Comparison of ENCODE assay signal across 9 mouse cellular contexts in the genomic region with DNA sequence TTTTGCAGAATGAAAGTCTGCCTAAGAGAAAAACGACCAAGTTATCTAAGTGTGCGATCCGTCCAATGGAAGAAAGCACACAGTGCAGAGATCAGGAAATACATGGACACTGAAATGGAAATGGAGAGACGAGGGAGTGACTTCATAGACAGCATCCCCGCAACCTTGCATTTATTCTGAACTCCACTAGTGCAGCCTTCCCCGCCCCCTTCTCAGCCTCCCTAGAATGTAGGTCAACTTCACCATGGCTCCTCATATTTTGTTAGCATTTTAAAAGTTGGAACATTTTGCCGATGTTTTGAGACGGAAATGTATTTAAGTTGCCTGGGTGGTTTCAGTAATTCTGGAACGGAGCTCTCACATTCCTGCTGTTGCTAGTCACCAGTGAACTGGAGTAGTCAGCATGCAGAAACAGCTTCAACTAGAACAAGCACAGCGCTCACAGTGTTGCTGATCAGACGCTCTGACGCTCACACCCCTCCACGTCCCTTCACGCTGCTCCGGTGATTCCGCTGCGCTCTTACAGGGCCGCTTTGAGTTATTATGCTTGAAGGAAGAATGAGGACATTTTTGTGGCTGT.
DNase-seq lines count a peak whose midpoint lies in the region; ATAC-seq lines count a peak whose summit lies in the region.
"Had no signal": no experiment of that assay in that cellular context is flagged by ENCODE, and none has a peak within 500 bp of the region (broad histone marks: within the 10 kb centered on the region; RNA-seq: fewer than 3 reads in every experiment).

No protein-coding gene starts in this region.

- no peak overlapping the region for H3K9ac ChIP-seq in limb, embryonic 13.5 days
- H3K9ac ChIP-seq: liver, embryonic 14.5 days had no signal

- H3K9me3 ChIP-seq in limb, embryonic 13.5 days: no peaks in the 10 kb centered on the region

- ATAC-seq in limb, embryonic 13.5 days (ENCODE audit: low FRiP score, low read depth): no peak
- ATAC-seq in erythroid progenitor cell, adult 5-6 weeks (replicated peaks; ENCODE audit: low FRiP score, poor library complexity, severe bottlenecking): no peak

- peak; percentile 32 for DNase-seq in embryo, embryonic 10 days (ENCODE audit: low spot score)
- no peak for DNase-seq in embryo, embryonic 9.5 days (ENCODE audit: extremely low spot score)
- peak; percentile 48 for DNase-seq in lung, postnatal 10 days
- DNase-seq in lung, postnatal 4 days: no peak
- DNase-seq in telencephalon, adult 2 months (ENCODE audit: low read depth, low spot score): peak; percentile 54
- DNase-seq in adrenal gland, postnatal 25 days: no peak

- WGBS in limb, embryonic 13.5 days: 50% methylated on average over 18 of the region's 18 CpGs

- no peak overlapping the region for H3K4me3 ChIP-seq in limb, embryonic 13.5 days

- H3K27ac ChIP-seq in limb, embryonic 13.5 days: peak overlapping the region; percentile 90
- H3K27ac ChIP-seq: liver, embryonic 14.5 days had no signal

- no peaks in the 10 kb centered on the region for H3K36me3 ChIP-seq in limb, embryonic 13.5 days

- H3K27me3 ChIP-seq in limb, embryonic 13.5 days: no peaks in the 10 kb centered on the region

- peak overlapping the region; percentile 54 for H3K4me2 ChIP-seq in limb, embryonic 13.5 days (replicated peaks)

- H3K4me1 ChIP-seq in limb, embryonic 13.5 days: peaks cover 68% of the 10 kb centered on the region

Comparison
In these comparisons a context has a peak if more than half of its experiments do, and no peak if none do; other contexts are left out.
1. DNase-seq: peak in embryo, embryonic 10 days (single experiment), lung, postnatal 10 days (single experiment) and telencephalon, adult 2 months (single experiment); none in embryo, embryonic 9.5 days (single experiment), lung, postnatal 4 days (0 of 2) and adrenal gland, postnatal 25 days (single experiment).